Mouse (Mus musculus) c-Kit-positive CD71-negative TER-119-negative erythroid progenitor cells, embryonic 14.5 days (primary cell): ENCODE measurements around the gene Samsn1.

Source experiments
- DNase-seq: peaks from one replicate; pipeline ENCODE4 v3.0.0-alpha.2; 2013; ENCODE audit warnings: low read depth

Samsn1 gene

DNA sequence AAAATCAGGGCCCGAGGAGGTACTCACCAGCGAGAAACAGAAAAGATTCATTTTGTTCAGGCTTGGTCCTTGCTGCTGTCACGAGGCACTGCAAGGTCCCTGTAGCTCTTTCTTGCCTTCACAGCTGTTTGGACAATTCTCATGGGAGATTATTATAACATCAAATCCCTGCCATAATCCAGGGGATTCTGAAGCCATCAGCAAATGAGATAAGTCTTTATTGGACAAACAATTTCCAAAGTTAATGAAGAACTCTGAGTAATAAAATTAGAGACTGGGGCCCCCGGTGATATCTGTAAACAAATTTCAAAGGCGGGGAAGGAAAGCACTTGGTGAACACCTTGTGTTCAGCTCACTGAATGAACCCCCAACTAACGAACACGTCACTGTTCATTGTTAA, at the start of gene Samsn1:
Samsn1 (minus strand) TSS at position 101 of the 400 bp plus-strand sequence.
- DNase-seq, result no peak

GRCm38 (mm10) chr16:76066082-76066635, 44.1 kb upstream of the Samsn1 start:
- no peak for DNase-seq

DNA sequence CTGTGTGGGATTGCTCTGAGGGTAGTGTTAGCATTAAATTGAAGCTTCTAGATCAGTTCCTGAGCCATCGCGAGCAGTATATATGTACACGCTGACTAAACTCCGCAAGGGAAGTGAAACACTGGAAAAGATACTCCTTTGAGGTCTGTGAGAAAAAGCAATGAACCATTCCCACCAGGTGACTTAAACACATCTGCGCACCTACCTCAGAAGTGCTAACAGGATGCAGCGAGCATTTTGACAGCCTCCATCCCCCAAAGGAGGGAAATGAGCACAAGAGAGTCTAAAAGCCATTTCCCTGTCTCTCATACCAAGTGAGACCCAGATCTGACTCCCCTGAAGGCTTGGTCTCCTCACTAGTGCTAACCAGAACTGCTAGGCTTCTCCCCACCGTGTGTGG, 32.9 kb upstream of the Samsn1 start:
- DNase-seq, result no peak

DNA sequence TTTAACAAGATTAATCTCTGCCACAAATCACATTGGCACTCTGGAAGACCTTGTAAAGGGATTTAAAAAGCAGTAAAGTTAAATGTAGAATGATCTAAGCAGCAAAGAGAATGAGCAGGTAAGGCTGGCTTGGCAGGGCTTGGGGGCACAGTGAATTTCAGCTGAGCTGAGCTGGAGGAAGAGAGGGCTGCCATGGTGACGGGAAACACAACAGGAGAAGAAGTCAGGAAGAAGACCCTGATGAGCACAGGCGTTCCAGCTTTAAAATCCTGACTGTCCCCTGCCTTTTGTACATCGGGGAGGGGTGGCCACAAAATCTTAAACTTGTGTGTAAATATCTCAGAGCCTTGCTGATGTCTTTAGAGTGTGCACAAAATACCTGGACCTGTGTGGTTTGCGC, 32.0 kb upstream of the Samsn1 start:
- no peak for DNase-seq

- peak; percentile 43 for DNase-seq
These were observed 31.5 kb upstream of the Samsn1 start for GRCm38 (mm10) chr16:76053537-76053936.

DNA sequence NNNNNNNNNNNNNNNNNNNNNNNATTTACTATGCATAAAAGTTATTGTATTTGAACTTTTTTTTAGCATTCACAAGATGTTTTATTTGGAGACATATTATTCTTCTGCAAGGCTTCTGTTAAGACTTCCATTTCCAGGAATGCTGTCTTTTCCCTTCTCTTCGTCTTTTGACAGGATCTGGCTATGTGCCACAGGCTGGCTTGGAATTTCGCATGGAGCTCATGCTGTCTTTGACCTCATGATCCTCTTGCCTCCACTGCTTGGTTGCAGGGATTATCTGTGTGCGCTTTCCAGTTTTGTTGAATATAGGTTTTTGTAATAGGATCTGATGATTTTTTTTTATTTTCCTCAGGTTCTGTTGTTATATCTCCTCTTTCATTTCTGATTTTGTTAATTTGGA, 25.0 kb upstream of the Samsn1 start:
- no peak for DNase-seq

DNA sequence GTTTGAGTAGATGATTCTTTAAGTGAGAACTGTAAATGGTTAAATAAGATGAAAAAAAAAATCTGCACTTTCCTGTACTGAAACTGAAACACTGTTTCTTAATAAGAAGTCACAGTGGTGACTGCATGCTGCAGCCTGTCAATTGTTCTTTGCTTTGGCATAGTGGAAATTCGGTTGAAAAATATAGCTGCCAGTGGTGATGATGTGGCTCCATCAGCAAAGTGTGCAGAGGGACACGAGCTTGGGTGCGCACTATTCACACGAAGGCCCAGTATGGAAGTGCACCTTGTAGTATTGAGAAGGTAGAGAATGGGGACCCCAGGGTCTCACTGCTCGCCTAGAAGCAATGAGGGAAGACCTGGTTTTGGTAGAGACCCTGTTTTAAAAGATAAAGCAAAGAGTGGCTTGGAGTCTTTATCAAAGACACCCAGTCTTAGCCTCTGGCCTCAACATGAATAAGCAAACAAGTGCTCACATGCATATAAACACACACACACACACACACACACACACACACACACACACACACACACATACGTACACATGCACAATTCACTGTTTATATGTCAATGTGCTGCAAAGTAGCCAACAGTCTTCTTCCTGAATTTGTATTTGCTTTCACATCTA, 18.4 kb upstream of the Samsn1 start:
- no peak for DNase-seq

GRCm38 (mm10) chr16:76019164-76019563, 2.9 kb downstream of the Samsn1 start:
- DNase-seq, result no peak

DNA sequence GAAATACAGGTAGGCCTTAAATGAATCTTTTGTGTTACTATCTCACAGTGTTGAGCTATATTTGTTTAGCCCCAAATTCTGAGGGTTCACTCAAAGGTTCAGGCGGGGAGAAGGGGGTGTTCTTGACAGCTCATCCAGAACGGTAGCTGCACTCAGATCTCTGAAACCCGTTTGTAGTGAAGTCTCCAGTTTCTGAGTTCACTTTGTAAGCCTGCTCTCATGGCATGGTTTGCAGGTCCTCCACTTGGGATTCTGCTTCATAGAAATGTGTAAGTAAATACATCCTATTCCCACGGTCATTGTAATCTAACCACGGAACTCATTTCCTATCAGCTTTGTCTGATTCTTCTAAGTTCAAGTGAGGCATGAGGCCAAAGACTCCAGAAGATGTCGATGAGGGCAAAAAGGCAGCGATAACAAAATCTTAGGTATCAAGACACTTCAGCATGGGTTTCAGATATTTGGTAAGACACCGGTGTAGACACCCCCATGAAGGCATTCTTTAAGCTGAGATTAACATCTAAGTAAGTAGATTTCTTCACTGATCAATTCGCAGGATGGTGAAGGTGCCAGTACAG, 18.2 kb downstream of the Samsn1 start:
- DNase-seq, result no peak

GRCm38 (mm10) chr16:76002870-76003572, 19.1 kb downstream of the Samsn1 start:
- no peak for DNase-seq

GRCm38 (mm10) chr16:76002287-76002686, 19.8 kb downstream of the Samsn1 start:
- peak; percentile 77 for DNase-seq

- no peak for DNase-seq
These were observed 20.3 kb downstream of the Samsn1 start for GRCm38 (mm10) chr16:76001788-76002187.

DNA sequence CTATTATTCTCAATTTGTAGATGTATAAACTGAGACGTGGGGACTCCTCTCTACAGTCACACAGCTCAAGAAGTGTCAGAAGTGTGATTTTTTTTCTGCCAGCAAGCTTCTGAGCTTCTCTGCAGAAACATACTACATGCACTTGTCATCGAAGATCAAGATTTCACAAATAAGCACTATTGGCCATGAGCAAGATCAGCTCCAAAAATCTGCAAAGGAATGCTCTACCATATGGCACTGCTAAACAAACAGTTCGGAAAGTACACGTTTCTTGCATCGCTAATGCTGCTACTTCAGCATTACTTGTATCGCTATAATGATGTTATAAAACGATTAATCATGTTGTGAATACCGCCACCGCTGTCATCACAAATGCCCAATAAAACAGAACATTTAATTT, 22.0 kb downstream of the Samsn1 start:
- DNase-seq, result no peak

DNA sequence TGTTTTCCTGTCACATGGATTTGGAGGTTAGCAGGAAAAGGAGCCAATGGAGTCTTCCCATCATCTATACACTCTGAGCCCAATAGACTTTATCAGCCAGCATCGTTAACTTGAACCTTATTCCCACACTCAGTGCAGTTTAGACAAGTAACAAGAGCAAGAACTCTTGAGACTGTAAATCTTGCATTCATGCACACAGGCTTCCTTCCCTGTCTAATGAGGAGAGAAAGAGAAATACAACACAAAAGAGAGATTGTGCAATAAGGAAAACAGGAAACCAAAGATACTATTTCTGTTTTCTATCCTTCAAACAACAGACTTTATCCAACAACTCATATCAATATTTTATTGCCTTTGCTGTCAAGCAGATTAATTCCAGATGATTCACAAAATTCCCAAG, 31.9 kb downstream of the Samsn1 start:
- no peak for DNase-seq

- no peak for DNase-seq
These were observed 38.2 kb downstream of the Samsn1 start for GRCm38 (mm10) chr16:75983831-75984230.

DNA sequence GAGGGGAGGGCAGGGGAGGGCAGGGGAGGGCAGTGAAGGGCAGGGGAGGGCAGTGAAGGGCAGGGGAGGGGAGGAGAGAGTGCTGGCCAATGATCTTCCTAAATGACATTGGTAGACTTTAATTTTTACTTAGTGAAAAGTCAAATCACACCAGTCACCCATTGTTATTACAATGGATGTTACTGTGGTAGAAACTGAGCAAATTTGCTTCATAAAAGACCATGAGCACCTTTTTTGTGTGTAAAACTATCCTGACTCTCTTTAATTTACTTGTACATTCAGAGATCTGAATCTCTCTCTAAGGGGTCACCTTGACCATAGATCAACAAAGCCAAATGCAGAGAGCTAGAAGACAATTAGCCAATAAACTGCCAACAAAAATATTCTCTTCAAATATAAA, 42.7 kb downstream of the Samsn1 start:
- DNase-seq, result no peak

DNA sequence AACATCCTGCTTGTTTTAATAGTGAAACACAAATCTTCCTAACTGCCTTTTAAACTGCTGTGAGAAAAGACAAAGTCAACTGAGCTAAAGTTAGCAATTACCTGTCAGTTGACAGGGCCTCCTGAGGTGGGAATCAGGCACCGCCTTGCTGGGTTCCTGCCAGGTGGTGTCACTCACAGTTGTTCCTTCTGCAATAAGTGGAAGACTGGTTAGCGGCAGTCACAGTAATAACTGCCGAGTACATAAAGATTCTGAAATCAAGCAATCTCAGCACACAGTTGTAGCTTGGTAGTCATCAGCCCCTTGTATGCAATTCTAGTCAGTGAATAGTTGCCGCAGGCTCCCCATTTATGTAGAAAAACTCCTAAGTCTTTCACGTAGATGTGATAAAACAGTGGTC, 44.3 kb downstream of the Samsn1 start:
- DNase-seq, result no peak

DNA sequence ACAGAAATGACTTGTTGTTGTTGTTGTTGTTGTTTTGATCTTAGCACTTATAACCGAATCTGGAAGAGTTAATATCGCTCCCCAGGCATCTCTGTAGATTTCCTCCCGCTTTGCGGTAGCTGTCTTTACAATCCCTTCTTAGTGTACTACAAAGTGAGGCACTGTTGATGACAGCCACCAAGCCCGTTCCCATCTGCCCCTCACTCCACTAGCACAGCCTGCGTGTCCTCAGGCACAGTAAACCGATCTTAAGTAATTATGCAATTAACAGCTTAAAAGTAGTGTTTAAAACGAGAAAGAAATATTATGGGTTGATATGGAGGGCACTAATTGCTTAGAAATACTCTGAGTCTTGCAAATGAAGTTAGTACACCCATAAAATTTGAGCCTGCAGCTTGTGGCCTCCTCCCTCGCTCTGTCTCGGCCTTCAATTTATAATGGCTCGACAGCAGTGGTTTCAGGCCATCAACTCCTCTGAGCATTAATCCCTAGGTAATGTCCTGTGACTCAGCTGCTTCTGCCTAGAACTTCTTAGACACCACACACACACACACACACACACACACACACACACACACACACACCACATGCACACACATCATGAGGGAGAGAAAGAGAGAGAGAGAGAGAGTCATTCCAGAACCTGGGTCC, 46.3 kb downstream of the Samsn1 start:
- DNase-seq, result no peak

DNA sequence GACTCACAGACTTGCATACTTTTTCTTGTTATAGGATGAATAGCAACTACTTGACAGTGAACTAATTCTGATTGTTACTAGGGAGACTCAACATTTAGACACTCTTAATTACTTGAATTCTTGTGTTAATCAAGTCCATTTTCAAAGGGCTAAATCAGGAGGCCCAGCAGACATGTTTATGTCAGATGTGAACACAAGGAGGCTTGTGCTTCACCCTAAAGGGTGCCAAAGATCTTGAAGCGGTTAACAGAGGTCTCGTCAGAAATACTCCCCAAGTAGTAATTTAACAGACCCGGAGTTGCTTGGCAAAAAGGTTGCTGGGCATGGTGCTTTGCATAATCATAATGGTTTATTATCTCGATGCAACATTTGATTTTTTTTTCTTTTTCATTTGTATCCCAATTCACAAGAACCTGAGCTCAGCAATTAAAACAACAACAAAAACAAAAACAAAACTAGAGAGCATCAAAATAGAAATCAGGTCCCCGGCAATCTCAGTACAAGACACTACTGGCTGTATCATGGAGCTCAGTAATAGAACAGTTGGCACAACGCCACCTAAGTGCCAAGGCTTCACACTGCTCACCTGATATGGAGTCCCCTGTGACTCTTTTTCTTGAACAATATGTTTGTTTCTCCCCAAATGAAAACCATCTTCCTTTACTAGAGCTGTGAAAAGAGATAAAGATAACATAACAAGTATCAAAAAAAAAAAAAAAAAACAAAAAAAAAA, 51.6 kb downstream of the Samsn1 start:
- no peak for DNase-seq

DNA sequence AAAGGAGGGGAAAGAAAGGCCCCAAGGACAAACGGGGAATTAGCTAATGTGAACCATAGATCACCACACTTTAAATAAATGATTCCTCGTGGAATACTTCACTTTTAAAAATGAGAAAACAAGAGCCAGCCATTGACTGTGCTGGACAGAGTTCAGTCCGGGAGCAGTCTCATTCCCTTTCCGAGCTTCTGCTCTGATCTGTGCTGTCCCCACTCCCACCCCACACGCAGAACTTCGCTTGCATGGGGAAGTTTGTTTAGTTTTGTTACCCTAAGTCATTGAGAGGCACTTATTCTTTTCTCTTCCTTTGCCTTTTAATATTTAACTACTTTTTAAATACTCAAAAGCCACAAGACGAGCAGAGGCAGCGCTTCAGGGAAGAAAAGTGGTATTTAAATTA, 60.1 kb downstream of the Samsn1 start:
- DNase-seq, result no peak

GRCm38 (mm10) chr16:75961487-75961886, 60.6 kb downstream of the Samsn1 start:
- no peak for DNase-seq

- DNase-seq, result peak; percentile 30
These were observed 61.0 kb downstream of the Samsn1 start for GRCm38 (mm10) chr16:75961036-75961435.
